Mouse (Mus musculus) cerebellum, adult 8-10 months (tissue): ENCODE results near the gene Recql5.

Source experiments
- DNase-seq: peaks from one replicate; pipeline ENCODE4 v3.0.0; 2022

The Recql5 gene

DNA sequence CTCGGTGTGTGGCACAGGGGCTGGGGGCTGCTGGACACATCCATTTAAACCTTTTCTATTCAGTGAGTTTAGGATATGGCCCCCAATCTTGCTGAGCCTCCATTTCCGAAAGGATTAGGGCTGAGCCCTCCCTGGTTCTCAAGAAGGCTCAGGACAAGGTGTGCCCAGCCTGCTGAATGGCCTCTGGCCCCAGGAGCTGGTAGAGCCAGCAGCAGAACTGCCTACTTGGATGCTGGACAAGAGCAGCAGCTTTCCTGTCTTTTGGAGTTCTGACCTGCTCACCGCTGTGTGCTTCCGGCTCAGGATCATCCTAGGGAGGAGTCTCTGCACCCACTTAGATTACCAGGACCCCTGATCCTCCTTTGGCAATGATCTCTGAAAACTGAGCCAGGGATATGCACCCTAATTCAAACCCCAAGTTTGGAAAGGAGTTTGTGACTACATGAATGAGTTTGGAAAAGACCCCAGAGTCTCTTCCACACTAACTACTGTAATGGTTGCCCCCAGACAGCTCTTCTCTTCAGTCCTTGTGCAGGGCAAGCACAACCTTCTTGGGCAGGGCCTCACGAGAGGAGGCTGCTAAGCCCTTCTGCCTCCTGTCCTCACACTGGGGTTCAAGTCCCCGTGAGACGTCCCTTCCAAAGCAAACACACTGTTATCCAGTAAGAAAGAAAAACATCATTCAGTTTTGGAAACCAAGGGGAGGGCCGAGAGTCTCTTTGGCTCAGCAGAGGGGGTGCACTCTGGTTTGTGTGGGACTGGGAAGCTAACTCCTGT is 32.5 kb downstream of the Recql5 start:
- DNase-seq = no peak

GRCm38 (mm10) chr11:115899486-115900266 is 33.6 kb downstream of the Recql5 start, which contains the start of gene Smim5:
Gene Smim5, plus strand, starts transcription at chr11:115899966.
- DNase-seq = no peak

GRCm38 (mm10) chr11:115898886-115899285 is 34.4 kb downstream of the Recql5 start:
- peak; percentile 69 for DNase-seq

DNA sequence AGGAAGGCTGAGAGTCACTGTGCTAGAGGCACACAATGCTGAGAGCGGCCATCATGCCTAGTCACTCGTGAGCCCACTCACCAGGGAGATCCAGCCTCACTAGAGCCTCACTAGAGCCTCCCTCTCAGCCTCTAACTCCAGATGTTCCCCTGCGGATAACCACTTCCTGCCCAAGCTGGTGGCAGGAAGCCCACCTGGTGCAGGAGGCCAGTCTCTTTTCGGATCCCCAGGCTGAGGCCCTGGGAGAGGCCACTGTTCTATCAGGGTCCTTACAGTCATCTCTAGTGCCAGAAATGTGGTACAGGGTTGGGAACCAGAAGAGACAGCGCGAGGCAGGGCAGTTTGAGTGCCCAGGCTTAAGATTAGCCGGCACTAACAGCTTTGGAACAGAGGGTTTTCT is 34.8 kb downstream of the Recql5 start:
- no peak for DNase-seq

GRCm38 (mm10) chr11:115894755-115895520 is 38.3 kb downstream of the Recql5 start:
- DNase-seq = peak; percentile 13

DNA sequence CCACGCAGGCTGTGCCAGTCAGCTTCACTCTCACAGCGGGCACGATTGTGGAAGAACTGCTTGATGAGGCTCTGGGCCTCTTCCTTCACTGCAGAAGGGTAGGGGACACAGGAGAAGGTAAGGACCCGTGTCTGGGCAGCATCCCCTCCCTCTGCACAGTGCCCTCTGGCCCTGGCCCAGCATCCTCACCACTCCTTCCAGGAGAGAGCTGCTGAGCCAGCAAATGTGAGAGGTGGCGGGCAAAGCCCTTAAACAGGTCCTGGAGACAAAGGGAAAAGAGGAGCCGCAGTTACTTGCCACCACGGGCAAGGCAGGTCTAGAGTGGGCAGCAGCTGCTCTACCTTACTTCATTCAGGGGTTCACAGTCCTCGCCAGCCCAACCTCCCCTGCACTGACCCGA is 40.2 kb downstream of the Recql5 start:
- no peak for DNase-seq

DNA sequence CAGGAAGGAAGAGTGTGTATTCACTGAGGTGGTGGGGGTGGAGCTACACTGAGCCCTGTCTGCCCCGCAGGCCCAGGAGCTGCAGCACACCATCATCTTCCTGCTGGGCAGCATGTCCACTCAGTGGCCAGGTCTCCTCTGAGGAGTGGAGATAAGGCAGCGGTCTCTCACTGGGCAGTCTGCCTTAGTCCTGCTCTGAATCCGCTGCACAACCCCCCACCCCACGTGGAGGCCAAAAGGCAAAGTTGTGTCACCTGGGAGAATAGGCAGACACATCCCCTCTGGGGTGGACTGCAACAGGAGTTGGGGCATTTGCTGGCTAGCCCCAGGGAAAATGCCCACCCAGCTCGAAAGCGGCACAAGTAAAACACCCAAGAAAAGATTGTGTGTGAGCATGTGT is 41.1 kb downstream of the Recql5 start:
- no peak for DNase-seq

DNA sequence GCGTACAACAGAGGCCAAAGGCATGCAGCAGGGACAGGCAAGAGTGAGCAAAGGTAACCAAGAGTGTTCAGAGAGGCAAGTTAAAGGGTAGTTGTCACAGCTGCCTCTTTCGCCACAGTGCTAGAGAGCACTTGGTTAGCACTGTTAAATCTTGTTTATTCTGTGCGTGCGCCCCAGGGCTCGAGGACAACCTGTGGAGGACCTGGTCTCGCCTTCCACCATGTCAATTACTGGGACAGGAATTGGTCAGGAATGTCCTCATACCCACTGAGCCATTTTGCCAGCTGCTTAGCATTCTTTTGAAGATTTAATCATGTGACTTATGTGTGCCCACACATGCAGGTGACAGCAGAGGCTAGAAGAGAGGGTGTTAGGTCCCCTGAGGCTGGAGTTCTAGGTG is 44.1 kb downstream of the Recql5 start:
- no peak for DNase-seq

DNA sequence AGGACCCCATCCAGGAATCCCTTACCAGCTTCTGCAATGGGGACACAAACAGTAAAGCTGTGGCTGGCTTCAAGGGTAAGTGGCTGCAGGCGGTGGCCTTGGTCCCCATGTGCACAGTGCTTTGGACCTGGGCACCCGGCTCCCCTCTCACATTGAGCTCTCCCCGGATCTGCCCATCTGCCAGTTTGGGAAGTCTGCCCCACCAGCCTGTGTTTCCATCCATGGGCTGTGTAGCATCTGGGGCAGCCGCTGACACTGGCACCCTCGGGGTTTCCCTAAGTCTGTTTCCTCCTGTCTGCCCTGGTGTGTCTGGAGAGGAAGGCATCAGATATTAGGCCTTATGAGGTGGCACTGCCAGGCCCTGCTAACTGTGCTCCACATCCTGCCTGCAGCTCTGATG is 45.3 kb downstream of the Recql5 start:
- no peak for DNase-seq

DNA sequence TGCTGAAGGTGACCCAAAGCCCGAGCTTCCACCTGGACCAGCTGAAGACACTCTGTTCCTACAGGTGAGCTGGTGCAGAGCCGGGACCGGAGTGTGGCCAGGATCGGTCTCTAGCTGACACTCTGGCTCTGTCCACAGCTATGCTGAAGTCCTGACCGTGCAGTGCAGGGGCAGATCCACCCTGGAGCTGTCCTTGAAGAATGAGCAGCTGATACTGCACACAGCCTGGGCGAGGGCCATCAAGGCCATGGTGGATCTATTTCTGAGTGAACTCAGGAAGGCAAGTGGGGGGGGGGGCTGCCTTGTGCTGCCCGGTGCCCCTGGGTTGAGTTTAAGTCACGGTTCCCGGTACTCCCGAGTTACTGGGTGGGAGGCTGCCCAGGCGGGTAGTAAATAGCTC is 46.8 kb downstream of the Recql5 start:
- no peak for DNase-seq

DNA sequence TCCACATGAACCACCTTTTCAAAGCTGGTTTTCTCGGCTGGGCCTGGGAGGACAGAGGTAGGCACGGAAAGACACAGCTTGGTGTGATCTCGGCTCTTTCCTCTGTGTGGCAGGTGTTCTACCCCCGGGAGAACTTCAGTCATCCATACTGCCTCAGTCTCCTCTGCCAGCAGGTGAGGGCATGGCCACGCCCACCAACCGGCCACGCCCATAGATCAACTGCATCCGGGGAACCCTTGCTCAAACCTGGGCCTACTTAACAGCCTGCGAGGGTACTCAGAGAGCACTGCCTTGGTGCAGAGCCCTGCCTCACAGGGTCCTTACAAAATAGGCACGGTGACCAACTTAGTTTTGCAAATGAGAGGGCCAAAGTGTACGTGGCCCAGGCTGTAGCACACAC is 48.0 kb downstream of the Recql5 start:
- no peak for DNase-seq

DNA sequence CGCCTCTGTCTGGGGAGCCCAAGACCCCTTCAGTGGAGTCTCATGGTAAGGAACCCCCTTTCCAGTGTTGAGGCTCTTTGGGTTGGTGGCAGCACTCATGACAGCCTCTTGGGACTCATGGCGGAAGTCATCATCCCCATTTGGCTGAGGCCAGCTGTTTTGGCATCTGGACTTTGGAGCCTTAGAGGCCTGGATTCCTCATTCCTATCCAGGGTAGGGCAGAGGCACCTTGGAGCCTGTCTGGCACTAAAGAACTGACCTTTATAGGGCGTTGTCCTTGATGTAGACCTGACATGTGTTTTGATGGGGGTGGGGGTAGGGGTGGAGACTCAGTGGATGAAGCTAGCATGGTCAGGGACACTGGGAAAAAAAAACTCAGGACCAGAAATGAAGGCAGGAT is 48.9 kb downstream of the Recql5 start:
- DNase-seq = no peak

GRCm38 (mm10) chr11:115883251-115883650 is 50.0 kb downstream of the Recql5 start:
- no peak for DNase-seq

DNA sequence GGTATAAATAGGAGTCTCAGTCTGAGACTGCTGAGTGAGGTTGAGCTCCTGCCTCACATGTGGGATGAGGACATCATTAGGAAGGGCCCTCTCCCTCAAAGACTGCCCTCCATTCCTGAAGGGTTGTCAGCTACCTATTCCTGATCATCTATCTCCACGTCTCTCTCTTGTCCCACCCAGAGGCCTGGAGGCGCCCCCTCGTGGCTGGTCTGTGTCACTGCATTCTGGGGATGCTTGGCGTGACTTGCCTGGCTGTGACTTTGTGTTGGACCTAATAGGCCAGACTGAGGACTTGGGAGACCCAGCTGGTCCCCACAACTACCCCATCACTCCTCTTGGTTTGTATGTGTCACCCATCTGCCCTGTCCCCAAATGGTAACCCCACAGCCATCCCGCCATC is 52.3 kb downstream of the Recql5 start:
- no peak for DNase-seq

DNA sequence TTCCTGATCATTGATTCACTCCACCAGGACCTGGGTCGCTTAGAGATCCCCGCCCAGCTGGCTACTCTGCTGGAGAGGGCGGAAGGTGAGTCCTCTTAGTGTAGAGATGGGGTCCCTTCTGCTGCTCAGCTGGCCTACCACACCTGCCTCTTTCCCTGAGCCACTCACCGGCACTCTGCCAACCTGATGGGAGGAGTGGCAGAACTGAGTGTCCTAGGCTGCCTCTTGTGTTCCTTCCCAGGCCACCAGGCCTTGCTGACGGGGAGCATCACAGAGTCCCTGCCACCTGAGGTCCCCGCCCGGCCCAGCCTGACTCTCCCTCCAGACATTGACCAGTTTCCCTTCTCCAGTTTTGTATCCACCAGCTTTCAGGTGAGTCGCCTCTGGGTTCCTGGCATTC is 55.2 kb downstream of the Recql5 start:
- no peak for DNase-seq

DNA sequence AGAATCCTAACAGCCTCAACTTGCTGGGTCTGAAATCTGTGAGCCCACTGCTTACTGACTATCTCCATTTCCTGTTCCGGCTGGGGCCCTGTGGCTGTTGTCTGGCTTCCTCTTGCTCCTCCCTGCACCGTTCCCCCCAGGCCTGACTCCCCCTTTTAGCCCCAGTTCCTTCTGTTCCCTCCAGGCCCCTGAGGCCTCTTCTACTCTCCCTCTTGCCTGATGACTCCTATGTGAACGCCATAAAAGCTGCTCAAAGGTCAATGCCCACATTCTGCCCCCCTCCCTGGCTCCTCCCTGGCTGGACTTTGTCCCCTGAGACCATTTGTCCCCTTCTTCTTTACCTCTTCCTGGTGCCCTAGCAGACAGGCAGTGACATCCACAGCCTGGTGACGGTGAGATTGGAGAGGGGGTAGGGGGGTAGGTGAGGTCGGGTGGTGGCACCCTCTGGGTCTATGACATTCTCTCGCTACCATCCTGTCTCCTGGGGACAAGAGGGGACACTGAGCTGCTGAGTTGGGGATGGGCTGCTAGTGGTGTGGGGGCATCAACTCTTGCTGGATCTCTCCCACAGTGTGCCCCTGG is 56.0 kb downstream of the Recql5 start:
- DNase-seq = no peak

GRCm38 (mm10) chr11:115876438-115876837 is 56.8 kb downstream of the Recql5 start:
- DNase-seq = no peak

GRCm38 (mm10) chr11:115875935-115876334 is 57.3 kb downstream of the Recql5 start:
- no peak for DNase-seq

GRCm38 (mm10) chr11:115872437-115872836 is 60.8 kb downstream of the Recql5 start:
- DNase-seq = no peak

GRCm38 (mm10) chr11:115869393-115869792 is 63.9 kb downstream of the Recql5 start:
- no peak for DNase-seq

GRCm38 (mm10) chr11:115863895-115864294 is 69.4 kb downstream of the Recql5 start:
- no peak for DNase-seq

GRCm38 (mm10) chr11:115859143-115859945 is 73.9 kb downstream of the Recql5 start:
- peak; percentile 57 for DNase-seq
